Comparison of ENCODE assay signal across 7 mouse cellular contexts in the genomic region with DNA sequence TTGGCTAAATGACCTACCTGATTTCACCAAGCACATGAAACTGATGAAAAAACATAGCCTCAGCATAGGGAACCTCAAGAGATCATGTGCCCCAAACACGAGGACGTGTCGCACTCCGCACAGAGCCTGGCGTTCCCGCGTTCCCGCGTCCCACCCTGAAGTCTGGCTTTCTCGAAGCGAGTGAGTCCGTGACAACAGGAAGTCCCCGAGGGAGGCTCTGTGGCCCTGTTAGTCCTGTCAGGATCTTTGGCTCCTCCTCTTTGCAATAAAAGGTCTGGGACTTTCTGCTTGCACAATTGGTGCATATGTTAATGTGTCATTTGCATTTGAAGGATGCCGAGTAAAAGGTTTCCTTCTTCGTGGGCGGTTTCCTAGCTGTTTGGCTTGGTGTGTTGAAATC. TPM values are rescaled to one million over a fixed set of nuclear protein-coding genes. Genes with fewer than 3 reads are reported as not detected.
DNase-seq lines count a peak whose midpoint lies in the region; ATAC-seq lines count a peak whose summit lies in the region.

Liph (minus strand) TSS at position 360 of the 400 bp plus-strand sequence.

- peak within 1 kb of the TSS; percentile 43 for H3K9ac ChIP-seq in heart, embryonic 16.5 days (ENCODE audit: low read length)
- no peak within 1 kb of the TSS for H3K9ac ChIP-seq in stomach, embryonic 14.5 days (replicated peaks; ENCODE audit: low read depth, low read length)

- no peaks in the 10 kb centered on the region for H3K9me3 ChIP-seq in heart, embryonic 16.5 days (replicated peaks; ENCODE audit: control insufficient read depth, low read length)
- H3K9me3 ChIP-seq in stomach, embryonic 14.5 days (ENCODE audit: control insufficient read depth, low read depth, low read length), result no peaks in the 10 kb centered on the region

- peak within 1 kb of the TSS; percentile 37 for H3K4me3 ChIP-seq in heart, embryonic 16.5 days (ENCODE audit: low read length)
- 0 out of 2 replicates have a peak within 1 kb of the TSS, but pooled peaks have one; percentile 1 for H3K4me3 ChIP-seq in stomach, embryonic 14.5 days (ENCODE audit: low read depth, low read length)

- no peaks in the 10 kb centered on the region for H3K36me3 ChIP-seq in heart, embryonic 16.5 days (ENCODE audit: control insufficient read depth, insufficient read depth)
- no peaks in the 10 kb centered on the region for H3K36me3 ChIP-seq in stomach, embryonic 14.5 days (ENCODE audit: control insufficient read depth, insufficient read depth, low read length)

- H3K27me3 ChIP-seq in heart, embryonic 16.5 days (ENCODE audit: control insufficient read depth, insufficient read depth, low read length), result no peaks in the 10 kb centered on the region
- no peaks in the 10 kb centered on the region for H3K27me3 ChIP-seq in stomach, embryonic 14.5 days (ENCODE audit: control insufficient read depth, insufficient read depth, low read length)

- peak; percentile 79 for ATAC-seq in common myeloid progenitor, adult 5-6 weeks (replicated peaks; ENCODE audit: low read depth, poor library complexity, severe bottlenecking)
- ATAC-seq in heart, embryonic 16.5 days (replicated peaks; ENCODE audit: extremely low read depth, insufficient read depth, low FRiP score), result no peak
- ATAC-seq in stomach, embryonic 14.5 days (ENCODE audit: insufficient number of reproducible peaks, insufficient read depth, low FRiP score, low read depth), result no peak

- DNase-seq in NIH3T3 (ENCODE audit: low read depth), result peak; percentile 32
- peak; percentile 17 to 50 for DNase-seq in kidney, postnatal 25 days
- peak; percentile 63 for DNase-seq in lung, postnatal 36 days
- DNase-seq in left cerebral cortex, postnatal 36 days (ENCODE audit: low spot score in 2 of 2), result no peak

- H3K4me1 ChIP-seq in heart, embryonic 16.5 days (ENCODE audit: control insufficient read depth, insufficient read depth, low read length), result peaks cover 5% of the 10 kb centered on the region; the same call in 1 of the 2 replicates
- peaks cover 6% of the 10 kb centered on the region; the same call in 1 of the 2 replicates for H3K4me1 ChIP-seq in stomach, embryonic 14.5 days (ENCODE audit: control insufficient read depth, insufficient read depth, low read length)

- intact Hi-C loops in left cerebral cortex, postnatal 36 days (cut with DNase I), result no loop called here

- peak within 1 kb of the TSS; percentile 61 for H3K4me2 ChIP-seq in heart, embryonic 16.5 days (ENCODE audit: low read depth, low read length)
- H3K4me2 ChIP-seq in stomach, embryonic 14.5 days (replicated peaks; ENCODE audit: low read depth, low read length), result peak within 1 kb of the TSS; percentile 40

- 20% methylated on average over 16 of the region's 16 CpGs for WGBS in heart, embryonic 16.5 days
- WGBS in stomach, embryonic 14.5 days, result 11% methylated on average over 16 of the region's 16 CpGs

- no peak within 1 kb of the TSS for H3K27ac ChIP-seq in heart, embryonic 16.5 days (ENCODE audit: low read length)
- H3K27ac ChIP-seq in stomach, embryonic 14.5 days (ENCODE audit: low read length), result peak within 1 kb of the TSS; percentile 87

RNA-seq across cellular contexts. Expression of gene Liph, which starts in this region (rescaled TPM):
- total RNA-seq in common myeloid progenitor, adult 5-6 weeks (2017), result not detected in 2 replicates
- polyA plus RNA-seq in heart, embryonic 16.5 days (2015; fragmentation: Nextera tagmentation; extraction: Ambion mirVana), result 0.32 and 0.80 TPM in 2 replicates
- polyA plus RNA-seq in stomach, embryonic 14.5 days (2014; fragmentation: Nextera tagmentation; extraction: Ambion mirVana), result 4.6 and 6.1 TPM in 2 replicates
- under 1 TPM; 0.25 to 0.57 TPM for total RNA-seq in left cerebral cortex, postnatal 36 days (2021)

Comparison
In these comparisons a context has a peak if more than half of its experiments do, and no peak if none do; other contexts are left out.
1. Peak in ATAC-seq in common myeloid progenitor, adult 5-6 weeks; RNA of the gene not detected or under 1 TPM.
2. DNase-seq: peak in NIH3T3 (single experiment), kidney, postnatal 25 days (2 of 2) and lung, postnatal 36 days (single experiment); none in left cerebral cortex, postnatal 36 days (0 of 2).